25 mouse cellular contexts compared by ENCODE assay signal in the genomic region with DNA sequence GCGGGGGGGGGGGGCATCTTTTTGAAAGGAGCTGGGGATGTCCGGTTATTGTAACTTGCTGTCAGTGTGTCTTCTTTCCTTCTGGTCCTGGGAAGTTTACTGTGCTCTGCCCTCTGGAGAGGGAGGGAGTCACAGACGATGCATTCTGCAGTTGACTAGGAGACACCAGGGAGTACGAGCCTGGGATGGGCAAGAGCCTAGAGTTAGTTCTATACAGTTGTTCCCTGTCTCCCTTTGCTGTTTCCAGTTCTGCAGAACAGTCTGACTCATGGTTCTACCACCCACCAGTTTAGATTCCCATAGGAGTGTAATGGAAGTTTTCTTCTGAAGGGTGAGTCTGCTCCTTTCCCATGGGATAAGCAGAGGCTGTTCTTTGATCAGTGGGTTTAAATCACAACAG.
DNase-seq lines count a peak whose midpoint lies in the region.
"Had no signal": no experiment of that assay in that cellular context is flagged by ENCODE, and none has a peak within 500 bp of the region (broad histone marks: within the 10 kb centered on the region; RNA-seq: fewer than 3 reads in every experiment).

No protein-coding gene starts in this region.

- peak overlapping the region; percentile 44 for H3K27ac ChIP-seq in embryonic facial prominence, embryonic 10.5 days (replicated peaks)
- H3K27ac ChIP-seq: forebrain, embryonic 13.5 days; heart, embryonic 13.5 days; kidney, postnatal 0 days; midbrain, embryonic 10.5 days; neural tube, embryonic 13.5 days; stomach, embryonic 15.5 days had no signal

- no peak overlapping the region for H3K4me3 ChIP-seq in embryonic facial prominence, embryonic 10.5 days
- H3K4me3 ChIP-seq: forebrain, embryonic 13.5 days; heart, embryonic 13.5 days; midbrain, embryonic 10.5 days; myocyte; neural tube, embryonic 13.5 days; stomach, embryonic 15.5 days had no signal

- peaks cover 17% of the 10 kb centered on the region; the same call in 1 of the 2 replicates for H3K27me3 ChIP-seq in embryonic facial prominence, embryonic 10.5 days (replicated peaks; ENCODE audit: low read depth, poor library complexity, severe bottlenecking)
- H3K27me3 ChIP-seq: heart, embryonic 13.5 days; stomach, embryonic 15.5 days had no signal

- peaks cover 63% of the 10 kb centered on the region for H3K4me1 ChIP-seq in embryonic facial prominence, embryonic 10.5 days
- H3K4me1 ChIP-seq: stomach, embryonic 15.5 days had no signal

- intact Hi-C loops in left cerebral cortex, postnatal 14 days (cut with DNase I) = no loop called here
- intact Hi-C loops in left cerebral cortex, postnatal 4 days (cut with DNase I) = no loop called here

- WGBS in embryonic facial prominence, embryonic 10.5 days = 12% methylated on average over 4 of the region's 4 CpGs

- H3K9me3 ChIP-seq in embryonic facial prominence, embryonic 10.5 days = no peaks in the 10 kb centered on the region
- H3K9me3 ChIP-seq: forebrain, embryonic 13.5 days; heart, embryonic 13.5 days; midbrain, embryonic 10.5 days; neural tube, embryonic 13.5 days; stomach, embryonic 15.5 days had no signal

- peak; percentile 27 for DNase-seq in embryo, embryonic 10 days (ENCODE audit: low spot score)
- DNase-seq in embryo, embryonic 11 days = no peak
- DNase-seq in left cerebral cortex, postnatal 14 days (ENCODE audit: low spot score in 2 of 2) = peak; percentile 15 to 23
- DNase-seq in left cerebral cortex, postnatal 4 days = no peak
- peak; percentile 21 for DNase-seq in embryonic facial prominence, embryonic 10.5 days (ENCODE audit: low spot score)
- DNase-seq in retina, embryonic 14.5 days (ENCODE audit: low spot score) = no peak
- DNase-seq in testis, postnatal 14 days (ENCODE audit: low spot score) = no peak
- DNase-seq: adrenal gland, postnatal 36 days; cerebellum, adult 11 months; cerebellum, postnatal 10 days; gastrocnemius, postnatal 14 days; heart, adult 18-20 months; heart, postnatal 14 days; kidney, adult 18-20 months; lung, adult 18-20 months; lung, postnatal 10 days; thymus, adult 18-20 months; thymus, postnatal 36 days had no signal

- H3K36me3 ChIP-seq in embryonic facial prominence, embryonic 10.5 days (replicated peaks) = no peaks in the 10 kb centered on the region
- H3K36me3 ChIP-seq: heart, embryonic 13.5 days; midbrain, embryonic 10.5 days; neural tube, embryonic 13.5 days; stomach, embryonic 15.5 days had no signal

Comparison
In these comparisons a context has a peak if more than half of its experiments do, and no peak if none do; other contexts are left out.
1. DNase-seq: peak in embryo, embryonic 10 days (single experiment), left cerebral cortex, postnatal 14 days (2 of 2) and embryonic facial prominence, embryonic 10.5 days (single experiment); none in embryo, embryonic 11 days (single experiment), left cerebral cortex, postnatal 4 days (single experiment), retina, embryonic 14.5 days (single experiment) and testis, postnatal 14 days (single experiment).